In genomic region chr10:115980018-115980417, GRCm38 (mm10) we compare ENCODE assay signal across 35 mouse cellular contexts.
"Had no signal": no experiment of that assay in that cellular context is flagged by ENCODE, and none has a peak within 500 bp of the region (broad histone marks: within the 10 kb centered on the region; RNA-seq: fewer than 3 reads in every experiment).

No protein-coding gene starts in this region.

- ATAC-seq: hindbrain, embryonic 16.5 days; hindbrain, postnatal 0 days; inflammation-experienced regulatory T-cells, adult 6 months; intestine, embryonic 15.5 days; intestine, embryonic 16.5 days; intestine, postnatal 0 days had no signal

- DNase-seq: heart, postnatal 10 days; heart, postnatal 14 days; heart, postnatal 36 days; heart, postnatal 4 days; kidney, adult 11 months; kidney, adult 18-20 months; kidney, adult 2 months; kidney, adult 8-10 months; kidney, adult 9 months; kidney, postnatal 10 days; kidney, postnatal 14 days; kidney, postnatal 25 days; kidney, postnatal 36 days; kidney, postnatal 4 days; layer of hippocampus, adult 9-11 months; layer of hippocampus, postnatal 36 days had no signal

- H3K4me2 ChIP-seq: heart, embryonic 11.5 days; heart, embryonic 12.5 days; heart, embryonic 13.5 days; heart, embryonic 15.5 days; hindbrain, embryonic 12.5 days; hindbrain, embryonic 13.5 days; hindbrain, embryonic 14.5 days; hindbrain, embryonic 15.5 days; intestine, embryonic 15.5 days; kidney, embryonic 15.5 days had no signal

- H3K36me3 ChIP-seq: heart, embryonic 10.5 days; heart, embryonic 12.5 days; heart, embryonic 13.5 days; heart, embryonic 15.5 days; hindbrain, embryonic 10.5 days; hindbrain, embryonic 12.5 days; hindbrain, embryonic 13.5 days; hindbrain, embryonic 15.5 days; intestine, embryonic 15.5 days; kidney, embryonic 15.5 days had no signal

- H3K27me3 ChIP-seq: heart, embryonic 12.5 days; heart, embryonic 13.5 days; heart, embryonic 15.5 days; hindbrain, embryonic 12.5 days; hindbrain, embryonic 13.5 days; hindbrain, embryonic 15.5 days; intestine, embryonic 15.5 days; kidney, embryonic 15.5 days had no signal

- H3K9ac ChIP-seq: heart, embryonic 12.5 days; heart, embryonic 13.5 days; heart, embryonic 15.5 days; hindbrain, embryonic 12.5 days; hindbrain, embryonic 13.5 days; hindbrain, embryonic 14.5 days; hindbrain, embryonic 15.5 days; intestine, embryonic 15.5 days; kidney, embryonic 15.5 days had no signal

- H3K27ac ChIP-seq: heart, embryonic 10.5 days; heart, embryonic 13.5 days; heart, embryonic 15.5 days; hindbrain, embryonic 10.5 days; hindbrain, embryonic 12.5 days; hindbrain, embryonic 13.5 days; hindbrain, embryonic 14.5 days; hindbrain, embryonic 15.5 days; hindbrain, postnatal 0 days; intestine, embryonic 15.5 days; kidney, embryonic 15.5 days; kidney, postnatal 0 days; layer of hippocampus, adult 2 months had no signal

- H3K4me3 ChIP-seq: heart, embryonic 10.5 days; heart, embryonic 12.5 days; heart, embryonic 13.5 days; heart, embryonic 15.5 days; hindbrain, embryonic 10.5 days; hindbrain, embryonic 12.5 days; hindbrain, embryonic 13.5 days; hindbrain, embryonic 15.5 days; intestine, embryonic 15.5 days; kidney, embryonic 15.5 days; layer of hippocampus, adult 2 months had no signal

- H3K9me3 ChIP-seq: heart, embryonic 10.5 days; heart, embryonic 12.5 days; heart, embryonic 13.5 days; heart, embryonic 15.5 days; hindbrain, embryonic 10.5 days; hindbrain, embryonic 12.5 days; hindbrain, embryonic 13.5 days; hindbrain, embryonic 15.5 days; intestine, embryonic 15.5 days; kidney, embryonic 15.5 days had no signal

- H3K4me1 ChIP-seq: heart, embryonic 10.5 days; heart, embryonic 12.5 days; heart, embryonic 13.5 days; heart, embryonic 15.5 days; hindbrain, embryonic 10.5 days; hindbrain, embryonic 12.5 days; hindbrain, embryonic 13.5 days; hindbrain, embryonic 15.5 days; intestine, embryonic 15.5 days; kidney, embryonic 15.5 days had no signal
